Mouse (Mus musculus): ENCODE results near the gene Pitpnc1. TPM values are rescaled to one million over a fixed set of nuclear protein-coding genes. Genes with fewer than 3 reads are reported as not detected.

The Pitpnc1 gene
- polyA plus RNA-seq, 1 experiment from 2014 or later: 10.9 TPM

GRCm38 (mm10) chr11:107201773-107202172 is 268.7 kb downstream of the Pitpnc1 start:
- WGBS (ENCODE audit: insufficient replicate concordance): 43% methylated on average over 11 of the region's 11 CpGs
- H3K4me1 ChIP-seq (ENCODE audit: control insufficient read depth, insufficient read depth, low read length): no peaks in the 10 kb centered on the region
- H3K9me3 ChIP-seq (replicated peaks; ENCODE audit: control insufficient read depth, low read length): no peaks in the 10 kb centered on the region
- peak overlapping the region; percentile 36; the same call in 1 of the 2 replicates for H3K9ac ChIP-seq (ENCODE audit: low read depth, low read length)
- H3K27me3 ChIP-seq (ENCODE audit: control insufficient read depth, insufficient read depth, low read length): no peaks in the 10 kb centered on the region
- peak overlapping the region; percentile 55 for H3K4me2 ChIP-seq
- peak overlapping the region; percentile 80 for H3K27ac ChIP-seq (ENCODE audit: low read depth, low read length)
- ATAC-seq (replicated peaks; ENCODE audit: insufficient number of reproducible peaks, low FRiP score, low TSS enrichment): no peak
- no peaks in the 10 kb centered on the region for H3K36me3 ChIP-seq (ENCODE audit: control insufficient read depth, insufficient read depth, low read length)
- H3K4me3 ChIP-seq (ENCODE audit: low read depth, low read length): peak overlapping the region; percentile 27; the same call in 1 of the 2 replicates

- WGBS (ENCODE audit: insufficient replicate concordance): 76% methylated on average over 5 of the region's 5 CpGs
- Histone ChIP-seq H3K36me3 (ENCODE audit: control insufficient read depth, insufficient read depth, low read length) (no peaks in the 10 kb centered on the region), H3K4me3 (ENCODE audit: low read depth, low read length) (no peak overlapping the region), H3K27me3 (ENCODE audit: control insufficient read depth, insufficient read depth, low read length) (no peaks in the 10 kb centered on the region), H3K4me2 (no peak overlapping the region), H3K27ac (ENCODE audit: low read depth, low read length) (no peak overlapping the region), H3K4me1 (ENCODE audit: control insufficient read depth, insufficient read depth, low read length) (0 out of 2 replicates have a peak, but pooled peaks cover 2% of the 10 kb centered on the region), H3K9me3 (replicated peaks; ENCODE audit: control insufficient read depth, low read length) (no peaks in the 10 kb centered on the region), H3K9ac (ENCODE audit: low read depth, low read length) (no peak overlapping the region)
- ATAC-seq (replicated peaks; ENCODE audit: insufficient number of reproducible peaks, low FRiP score, low TSS enrichment): no peak
These were observed 271.2 kb downstream of the Pitpnc1 start for GRCm38 (mm10) chr11:107199281-107199680.

GRCm38 (mm10) chr11:107195334-107195733 is 275.2 kb downstream of the Pitpnc1 start:
- Histone ChIP-seq H3K27me3 (ENCODE audit: control insufficient read depth, insufficient read depth, low read length) (no peaks in the 10 kb centered on the region), H3K4me1 (ENCODE audit: control insufficient read depth, insufficient read depth, low read length) (0 out of 2 replicates have a peak, but pooled peaks cover 2% of the 10 kb centered on the region), H3K9ac (ENCODE audit: low read depth, low read length) (no peak overlapping the region), H3K27ac (ENCODE audit: low read depth, low read length) (no peak overlapping the region), H3K4me3 (ENCODE audit: low read depth, low read length) (no peak overlapping the region), H3K36me3 (ENCODE audit: control insufficient read depth, insufficient read depth, low read length) (no peaks in the 10 kb centered on the region), H3K4me2 (no peak overlapping the region), H3K9me3 (replicated peaks; ENCODE audit: control insufficient read depth, low read length) (no peaks in the 10 kb centered on the region)
- 63% methylated on average over 2 of the region's 2 CpGs for WGBS (ENCODE audit: insufficient replicate concordance)
- ATAC-seq (replicated peaks; ENCODE audit: insufficient number of reproducible peaks, low FRiP score, low TSS enrichment): no peak

- Histone ChIP-seq H3K27me3 (ENCODE audit: control insufficient read depth, insufficient read depth, low read length) (no peaks in the 10 kb centered on the region), H3K27ac (ENCODE audit: low read depth, low read length) (no peak overlapping the region), H3K4me1 (ENCODE audit: control insufficient read depth, insufficient read depth, low read length) (peaks cover 6% of the 10 kb centered on the region; the same call in 1 of the 2 replicates), H3K36me3 (ENCODE audit: control insufficient read depth, insufficient read depth, low read length) (peaks cover 5% of the 10 kb centered on the region), H3K4me3 (ENCODE audit: low read depth, low read length) (no peak overlapping the region), H3K4me2 (no peak overlapping the region), H3K9me3 (replicated peaks; ENCODE audit: control insufficient read depth, low read length) (no peaks in the 10 kb centered on the region), H3K9ac (ENCODE audit: low read depth, low read length) (no peak overlapping the region)
- ATAC-seq (replicated peaks; ENCODE audit: insufficient number of reproducible peaks, low FRiP score, low TSS enrichment): no peak
- WGBS (ENCODE audit: insufficient replicate concordance): 71% methylated on average over 2 of the region's 2 CpGs
These were observed 280.1 kb downstream of the Pitpnc1 start for GRCm38 (mm10) chr11:107190376-107190775.

GRCm38 (mm10) chr11:107188565-107189552 is 281.6 kb downstream of the Pitpnc1 start, which contains the start of gene Nol11:
Gene Nol11, minus strand, starts transcription at chr11:107189381.
- H3K27ac ChIP-seq (ENCODE audit: low read depth, low read length): peak within 1 kb of the TSS; percentile 70
- no peaks in the 10 kb centered on the region for H3K27me3 ChIP-seq (ENCODE audit: control insufficient read depth, insufficient read depth, low read length)
- peaks cover 5% of the 10 kb centered on the region; the same call in 1 of the 2 replicates for H3K4me1 ChIP-seq (ENCODE audit: control insufficient read depth, insufficient read depth, low read length)
- no peaks in the 10 kb centered on the region for H3K9me3 ChIP-seq (replicated peaks; ENCODE audit: control insufficient read depth, low read length)
- H3K36me3 ChIP-seq (ENCODE audit: control insufficient read depth, insufficient read depth, low read length): peaks cover 5% of the 10 kb centered on the region
- peak within 1 kb of the TSS; percentile 96 for H3K9ac ChIP-seq (ENCODE audit: low read depth, low read length)
- WGBS (ENCODE audit: insufficient replicate concordance): under 1% methylated on average over 62 of the region's 62 CpGs
- ATAC-seq (replicated peaks; ENCODE audit: insufficient number of reproducible peaks, low FRiP score, low TSS enrichment): peak; percentile 93
- H3K4me3 ChIP-seq (ENCODE audit: low read depth, low read length): peak within 1 kb of the TSS; percentile 82
- peak within 1 kb of the TSS; percentile 71 for H3K4me2 ChIP-seq

GRCm38 (mm10) chr11:107183777-107184176 is 286.7 kb downstream of the Pitpnc1 start:
- Histone ChIP-seq H3K4me2 (no peak overlapping the region), H3K27me3 (ENCODE audit: control insufficient read depth, insufficient read depth, low read length) (no peaks in the 10 kb centered on the region), H3K27ac (ENCODE audit: low read depth, low read length) (no peak overlapping the region), H3K36me3 (ENCODE audit: control insufficient read depth, insufficient read depth, low read length) (peaks cover 19% of the 10 kb centered on the region), H3K9me3 (replicated peaks; ENCODE audit: control insufficient read depth, low read length) (no peaks in the 10 kb centered on the region), H3K4me3 (ENCODE audit: low read depth, low read length) (no peak overlapping the region), H3K4me1 (ENCODE audit: control insufficient read depth, insufficient read depth, low read length) (peaks cover 5% of the 10 kb centered on the region; the same call in 1 of the 2 replicates), H3K9ac (ENCODE audit: low read depth, low read length) (no peak overlapping the region)
- ATAC-seq (replicated peaks; ENCODE audit: insufficient number of reproducible peaks, low FRiP score, low TSS enrichment): no peak
- WGBS (ENCODE audit: insufficient replicate concordance): 61% methylated on average over 8 of the region's 8 CpGs

- H3K4me2 ChIP-seq: no peak overlapping the region
- H3K27me3 ChIP-seq (ENCODE audit: control insufficient read depth, insufficient read depth, low read length): no peaks in the 10 kb centered on the region
- 75% methylated on average over 4 of the region's 4 CpGs for WGBS (ENCODE audit: insufficient replicate concordance)
- no peak overlapping the region for H3K27ac ChIP-seq (ENCODE audit: low read depth, low read length)
- no peak for ATAC-seq (replicated peaks; ENCODE audit: insufficient number of reproducible peaks, low FRiP score, low TSS enrichment)
- peaks cover 3% of the 10 kb centered on the region; the same call in 1 of the 2 replicates for H3K4me1 ChIP-seq (ENCODE audit: control insufficient read depth, insufficient read depth, low read length)
- no peaks in the 10 kb centered on the region; the same call in 1 of the 2 replicates for H3K9me3 ChIP-seq (replicated peaks; ENCODE audit: control insufficient read depth, low read length)
- H3K9ac ChIP-seq (ENCODE audit: low read depth, low read length): no peak overlapping the region
- H3K36me3 ChIP-seq (ENCODE audit: control insufficient read depth, insufficient read depth, low read length): peaks cover 3% of the 10 kb centered on the region
- no peak overlapping the region for H3K4me3 ChIP-seq (ENCODE audit: low read depth, low read length)
These were observed 309.3 kb downstream of the Pitpnc1 start for GRCm38 (mm10) chr11:107161215-107161614.

GRCm38 (mm10) chr11:107159034-107159433 is 311.5 kb downstream of the Pitpnc1 start:
- H3K4me1 ChIP-seq (ENCODE audit: control insufficient read depth, insufficient read depth, low read length): peaks cover 3% of the 10 kb centered on the region; the same call in 1 of the 2 replicates
- no peaks in the 10 kb centered on the region for H3K36me3 ChIP-seq (ENCODE audit: control insufficient read depth, insufficient read depth, low read length)
- no peaks in the 10 kb centered on the region for H3K27me3 ChIP-seq (ENCODE audit: control insufficient read depth, insufficient read depth, low read length)
- H3K9me3 ChIP-seq (replicated peaks; ENCODE audit: control insufficient read depth, low read length): no peaks in the 10 kb centered on the region; the same call in 1 of the 2 replicates
- H3K27ac ChIP-seq (ENCODE audit: low read depth, low read length): no peak overlapping the region
- no peak overlapping the region for H3K4me2 ChIP-seq
- H3K9ac ChIP-seq (ENCODE audit: low read depth, low read length): no peak overlapping the region
- WGBS (ENCODE audit: insufficient replicate concordance): 53% methylated on average over 1 of the region's 1 CpGs
- no peak overlapping the region for H3K4me3 ChIP-seq (ENCODE audit: low read depth, low read length)
- ATAC-seq (replicated peaks; ENCODE audit: insufficient number of reproducible peaks, low FRiP score, low TSS enrichment): no peak

Measured in heart, embryonic 11.5 days (tissue).